Mouse (Mus musculus) lung, postnatal 14 days (tissue): ENCODE measurements around the gene Atpaf2.
A peak's percentile ranks its signal among the peaks of the same experiment; 100 is the strongest.
"Not testable (repeated sequence)": the region's sequence is repeated elsewhere in the genome, so short reads cannot be mapped to it uniquely, and the experiment has no call there.

Experiments used
- DNase-seq: peaks from one replicate; pipeline ENCODE4 v3.0.0; 2021

The Atpaf2 gene

DNA sequence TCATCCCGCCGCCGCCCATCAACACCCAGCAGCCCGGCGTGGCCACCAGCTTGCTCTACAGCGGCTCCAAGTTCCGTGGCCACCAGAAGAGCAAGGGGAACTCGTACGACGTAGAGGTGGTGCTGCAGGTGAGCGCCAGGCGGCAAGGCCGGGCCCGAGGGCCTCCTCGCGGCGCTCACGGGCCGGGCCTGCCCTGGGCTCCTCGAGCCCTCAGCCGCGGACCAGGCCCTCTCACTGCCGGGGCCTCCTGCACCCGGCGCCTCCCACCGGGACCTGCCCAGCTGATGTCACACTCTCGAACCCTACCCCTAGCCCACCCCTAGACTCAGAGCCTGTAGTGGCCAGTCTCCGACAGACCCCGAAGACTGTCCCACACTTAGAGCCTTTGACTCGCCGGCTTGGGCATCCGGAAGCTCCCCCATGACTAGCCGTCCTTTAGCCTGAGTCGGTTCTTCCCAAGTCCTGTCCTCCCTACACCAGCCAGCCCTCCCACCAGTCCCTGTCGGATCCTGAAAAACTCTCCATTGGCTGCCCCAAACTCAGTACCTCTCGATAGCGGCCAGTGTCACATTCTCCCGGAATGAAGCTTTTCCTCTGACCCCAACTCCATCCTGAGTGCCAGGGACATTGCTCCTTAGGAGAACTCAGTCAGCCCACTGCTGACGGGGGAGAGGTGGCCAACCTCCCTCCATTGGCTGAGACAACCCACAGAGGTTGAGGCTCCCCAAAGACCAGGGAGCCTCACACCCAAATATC lies at the start of gene Atpaf2:
TSS of gene Atpaf2 (minus strand) at position 741 of the 756 bp plus-strand sequence.
- no peak for DNase-seq

DNA sequence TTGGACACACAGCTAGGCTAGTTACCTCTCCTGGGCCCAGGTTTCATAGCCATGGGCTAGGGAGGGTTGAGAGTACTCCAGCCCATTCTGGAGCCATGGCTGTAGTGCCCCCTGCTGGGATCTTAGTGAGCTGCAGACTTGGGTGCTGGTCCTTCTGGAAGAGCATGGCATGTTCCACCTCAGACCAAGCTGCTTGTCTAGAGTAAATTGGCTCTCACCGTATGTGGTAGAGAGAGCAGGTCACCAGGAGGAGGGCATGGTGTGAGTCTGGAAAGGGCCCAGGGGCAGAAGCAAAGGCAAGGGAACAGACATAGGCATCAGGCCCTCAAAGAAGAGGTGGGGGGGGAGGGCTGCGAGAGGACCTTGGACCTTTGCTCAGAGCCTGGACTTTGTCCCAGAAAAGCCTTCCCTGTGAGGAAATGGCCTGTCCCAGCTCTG lies 47.7 kb upstream of the Atpaf2 start:
- peak; percentile 33 for DNase-seq

DNA sequence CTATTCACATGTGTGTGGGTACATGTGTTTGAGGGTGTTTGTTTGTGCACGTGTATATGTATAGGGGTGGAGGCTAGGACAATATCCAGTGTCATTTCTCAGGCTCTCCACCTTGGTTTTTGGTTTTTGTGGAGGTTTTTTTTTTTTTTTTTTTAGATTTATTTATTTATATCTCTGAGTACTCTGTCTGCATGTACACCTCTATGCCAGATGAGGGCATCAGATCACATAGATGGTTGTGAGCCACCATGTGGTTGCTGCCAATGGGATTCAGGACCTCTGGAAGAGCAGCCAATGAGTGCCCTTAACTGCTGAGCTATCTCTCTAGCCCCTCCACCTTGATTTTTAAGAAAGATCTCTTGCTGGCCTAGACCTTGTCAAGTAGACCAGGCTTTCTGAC lies 39.7 kb upstream of the Atpaf2 start:
- DNase-seq, result no peak

DNA sequence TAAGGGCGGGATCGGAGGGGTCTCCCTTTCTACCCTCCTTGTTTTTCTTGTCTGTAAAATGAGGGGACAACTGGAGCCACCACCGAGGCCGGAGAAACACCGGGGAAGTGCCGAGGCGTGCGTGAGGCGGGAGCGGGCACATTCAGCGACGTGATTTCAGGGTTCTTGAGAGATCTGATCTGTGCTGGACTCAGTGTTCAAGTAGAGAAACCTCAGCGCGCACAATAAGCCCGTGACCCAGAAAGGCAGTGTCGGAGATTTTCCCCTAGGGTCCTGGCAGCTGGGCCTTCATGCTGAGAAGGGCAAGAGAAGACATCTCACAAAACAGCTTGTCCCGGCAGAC lies 36.5 kb upstream of the Atpaf2 start:
- no peak for DNase-seq

DNA sequence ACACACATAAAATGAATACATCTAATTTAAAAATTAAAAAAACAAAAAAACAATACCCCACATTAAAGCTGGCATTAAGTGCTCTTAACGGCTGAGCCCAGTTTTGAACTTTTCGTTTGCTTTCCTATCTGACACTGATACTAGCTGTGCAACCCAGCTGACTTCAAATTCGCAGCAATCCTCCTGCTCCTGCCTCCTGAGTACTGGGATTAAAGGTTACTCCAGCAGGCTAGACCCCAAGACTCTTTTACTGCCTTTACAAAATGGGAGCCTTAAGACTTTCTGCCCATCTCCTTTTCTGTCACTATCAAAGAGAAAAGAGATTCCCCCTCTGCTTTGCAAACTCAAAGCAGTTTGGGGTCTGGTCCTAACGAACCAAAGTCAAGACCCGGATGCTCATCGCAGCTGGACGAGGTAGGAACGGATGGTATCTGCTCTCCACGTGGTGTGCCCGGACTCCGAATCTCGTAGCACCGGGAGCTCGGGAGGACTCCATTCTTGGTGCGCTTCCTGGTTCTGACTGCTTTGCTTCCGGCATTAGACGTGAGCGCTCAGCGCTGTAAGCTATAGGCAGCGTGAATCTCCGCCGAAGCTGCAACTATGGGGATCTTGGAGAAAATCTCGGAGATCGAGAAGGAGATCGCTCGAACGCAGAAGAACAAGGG lies 36.0 kb upstream of the Atpaf2 start, which contains the start of gene Drg2:
TSS of gene Drg2 (plus strand) at position 512 of the 665 bp plus-strand sequence.
- DNase-seq, result peak; percentile 89

DNA sequence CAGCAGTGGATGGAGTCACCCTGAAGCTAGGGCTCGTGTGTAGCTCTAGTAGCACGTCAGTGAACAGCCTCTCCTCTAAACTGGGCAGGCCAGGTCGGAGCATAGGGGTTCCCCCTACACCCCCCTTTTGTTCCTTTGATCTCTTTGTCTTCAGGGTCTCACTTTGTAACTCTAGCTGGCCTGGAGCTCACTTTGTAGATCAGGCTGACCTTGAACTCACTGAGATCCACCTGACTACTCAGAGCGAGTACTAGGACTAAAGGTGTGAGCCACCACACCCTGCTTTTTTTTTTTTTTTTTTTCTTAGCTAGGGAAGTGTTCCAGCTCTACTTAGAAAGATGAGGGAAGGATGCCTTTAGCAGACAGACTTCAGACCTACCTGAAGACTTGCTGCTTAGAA lies 25.8 kb upstream of the Atpaf2 start:
- DNase-seq, result no peak

DNA sequence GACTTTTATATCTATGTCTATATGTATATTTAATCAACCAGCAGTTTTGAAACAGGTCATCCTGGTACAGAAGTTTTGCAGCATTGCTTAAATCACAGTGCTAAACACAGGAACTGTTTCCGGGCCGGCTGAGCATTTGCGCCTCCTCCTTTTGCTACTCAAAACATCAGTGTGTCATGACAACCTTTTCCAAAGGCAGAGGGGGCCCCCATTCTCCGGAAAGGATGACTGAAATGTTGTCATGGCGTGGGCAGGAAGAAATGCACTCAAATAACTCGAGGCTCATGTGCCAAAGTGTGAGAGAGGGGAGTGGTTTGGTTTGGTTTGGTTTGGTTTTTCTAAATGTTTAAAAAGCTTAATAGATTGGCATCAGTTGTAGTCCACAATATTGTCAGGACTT lies 24.6 kb upstream of the Atpaf2 start:
- DNase-seq, result no peak

DNA sequence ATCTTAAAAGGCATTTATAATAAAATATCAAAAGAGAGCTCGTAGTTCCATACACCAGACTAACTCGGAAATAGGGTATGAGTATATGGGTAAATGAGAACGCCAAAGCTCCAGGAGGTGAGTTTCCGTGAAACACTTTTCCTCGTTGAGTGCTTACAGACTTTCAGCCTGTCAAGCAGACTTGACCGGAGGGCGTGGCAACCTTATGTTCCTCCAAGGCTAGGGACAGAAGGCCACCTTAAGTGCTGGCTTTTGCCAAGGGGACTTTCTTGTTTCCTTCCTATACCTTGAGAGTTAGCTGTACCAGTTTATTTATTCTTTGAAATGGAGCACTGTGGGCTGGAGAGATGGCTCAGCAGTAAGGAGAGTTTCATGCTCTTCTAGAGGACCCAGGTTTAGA lies 21.9 kb upstream of the Atpaf2 start:
- DNase-seq, result peak; percentile 10

DNA sequence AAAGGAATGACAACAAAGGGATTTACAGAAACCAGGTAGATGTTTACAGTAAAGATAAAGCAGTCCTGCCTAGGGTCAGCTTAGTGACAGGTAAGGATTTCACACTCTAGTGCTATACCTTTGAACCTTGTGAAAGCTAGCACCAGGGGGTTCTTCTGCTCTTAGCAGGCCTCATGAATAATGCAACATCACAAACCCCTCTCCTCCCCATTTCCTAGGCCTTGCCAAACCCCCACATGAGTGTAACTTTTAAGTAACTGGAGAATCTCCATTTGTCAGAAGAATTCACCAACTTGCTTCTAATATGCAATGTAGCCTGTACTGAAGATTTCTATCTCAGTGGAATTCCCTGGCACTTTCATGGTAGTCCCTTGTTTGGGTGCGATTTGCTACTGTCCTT lies 21.4 kb upstream of the Atpaf2 start:
- not testable (repeated sequence) for DNase-seq

DNA sequence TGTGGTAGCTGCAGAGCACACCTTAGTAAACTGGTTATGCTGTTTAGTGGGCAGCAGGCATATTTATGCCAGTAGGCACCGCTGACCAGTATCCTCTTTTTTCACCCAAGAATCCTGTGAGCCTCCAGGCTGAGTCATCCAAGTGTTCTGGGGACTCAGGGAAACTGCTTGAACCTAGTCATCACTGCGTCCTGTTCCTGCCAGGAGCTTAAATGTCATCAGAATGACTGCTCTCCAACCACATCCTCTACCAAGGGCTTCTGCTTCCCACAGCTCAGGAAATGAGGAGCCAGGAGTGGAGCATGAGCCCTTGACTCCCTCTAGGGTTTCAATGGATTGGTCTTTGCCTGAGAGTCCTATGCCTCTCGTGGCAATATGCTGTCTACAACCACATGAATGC lies 18.4 kb upstream of the Atpaf2 start:
- no peak for DNase-seq

DNA sequence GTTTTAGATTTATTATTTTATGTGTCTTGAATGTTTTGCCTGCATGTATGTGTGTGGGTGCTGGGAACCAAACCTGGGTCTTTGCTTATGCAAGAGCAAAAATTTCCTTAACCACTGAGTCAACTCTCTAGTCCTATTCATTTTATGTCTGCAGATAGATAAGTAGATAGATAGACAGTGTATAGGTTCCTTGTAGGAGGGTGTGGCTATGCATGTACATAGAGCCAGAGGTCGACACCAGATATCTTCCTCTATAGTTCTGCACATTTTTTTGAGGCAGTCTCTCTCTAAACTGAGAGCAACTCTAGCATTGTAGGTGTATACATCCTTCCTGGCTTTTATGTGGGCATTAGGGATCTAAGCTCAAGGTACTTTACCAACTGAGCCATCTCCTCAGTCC lies 16.9 kb upstream of the Atpaf2 start:
- DNase-seq, result no peak

DNA sequence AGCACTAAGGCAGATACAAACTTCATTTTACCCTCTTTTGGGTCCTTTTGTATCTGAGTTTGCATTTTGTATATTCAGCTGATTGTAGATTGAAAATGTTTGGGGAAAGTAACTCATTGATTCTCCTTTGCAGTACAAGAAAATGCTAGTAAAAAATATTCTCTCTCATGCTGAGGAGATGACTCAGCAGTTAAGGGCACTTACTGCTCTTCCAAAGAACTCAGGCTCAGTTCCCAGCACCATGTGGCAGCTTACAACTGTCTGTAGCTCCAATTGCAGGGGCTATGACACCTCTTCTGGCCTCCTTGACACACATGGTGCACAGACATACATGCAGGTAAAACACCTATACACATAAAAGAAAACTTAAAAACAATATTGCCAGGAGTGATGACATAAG lies 15.2 kb upstream of the Atpaf2 start:
- DNase-seq, result no peak

DNA sequence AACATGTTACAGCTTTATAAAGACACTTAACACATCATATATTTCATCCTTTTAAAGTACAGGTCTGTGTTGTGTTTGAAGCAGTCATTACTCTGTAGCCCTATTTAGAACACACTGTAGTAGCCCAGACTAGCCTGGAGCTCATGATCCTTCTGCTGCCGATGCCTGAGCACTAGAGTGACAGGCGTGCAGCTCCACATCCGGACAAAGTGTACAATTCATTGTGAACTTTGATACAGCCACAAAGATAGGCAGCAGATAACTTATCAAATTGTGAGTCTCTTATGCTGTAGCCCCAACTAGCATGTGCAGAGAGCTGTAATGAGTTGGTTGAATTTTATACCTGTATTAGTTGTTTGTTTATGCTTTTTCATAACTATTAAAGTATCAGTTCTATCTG lies 9.4 kb upstream of the Atpaf2 start:
- DNase-seq, result no peak

DNA sequence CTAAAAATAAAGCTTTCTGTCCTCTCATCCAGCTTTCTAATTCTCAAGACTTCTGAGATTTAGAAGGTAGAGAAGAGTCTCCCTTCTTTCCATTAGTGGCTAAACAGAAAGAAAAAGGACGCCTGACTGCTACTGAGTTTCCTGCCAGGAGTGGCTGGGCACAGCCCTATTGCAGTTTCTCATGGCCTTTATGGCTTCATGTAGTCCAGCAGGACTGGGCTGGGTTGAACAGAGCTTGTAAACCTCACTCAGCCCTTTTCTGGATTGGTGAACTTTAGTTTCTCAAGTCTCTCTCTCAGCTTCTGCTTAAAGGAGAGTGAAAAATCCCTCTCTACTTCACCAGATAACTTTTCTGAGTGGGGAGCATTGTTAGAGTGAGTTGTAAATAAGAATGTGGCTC lies 8.2 kb upstream of the Atpaf2 start:
- DNase-seq, result no peak

DNA sequence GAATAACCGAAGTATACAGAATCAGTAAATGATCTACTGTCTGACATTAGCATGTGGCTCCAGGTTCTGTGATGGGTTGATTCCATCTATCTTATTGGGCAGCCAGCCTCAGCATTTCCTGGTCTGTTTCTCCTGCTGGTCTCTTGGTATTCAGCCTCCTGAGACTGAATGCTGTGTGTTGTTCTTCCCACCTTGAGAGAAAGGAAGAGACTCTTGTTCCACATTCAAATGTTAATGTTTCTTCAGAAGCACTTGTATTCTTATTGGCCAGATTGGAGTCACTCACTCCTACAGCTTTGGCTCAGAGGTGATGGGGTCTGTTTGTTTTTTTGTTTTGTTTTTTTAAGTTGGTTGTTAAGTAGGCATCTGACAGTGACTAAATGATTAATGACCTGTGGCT lies 4.7 kb upstream of the Atpaf2 start:
- no peak for DNase-seq

DNA sequence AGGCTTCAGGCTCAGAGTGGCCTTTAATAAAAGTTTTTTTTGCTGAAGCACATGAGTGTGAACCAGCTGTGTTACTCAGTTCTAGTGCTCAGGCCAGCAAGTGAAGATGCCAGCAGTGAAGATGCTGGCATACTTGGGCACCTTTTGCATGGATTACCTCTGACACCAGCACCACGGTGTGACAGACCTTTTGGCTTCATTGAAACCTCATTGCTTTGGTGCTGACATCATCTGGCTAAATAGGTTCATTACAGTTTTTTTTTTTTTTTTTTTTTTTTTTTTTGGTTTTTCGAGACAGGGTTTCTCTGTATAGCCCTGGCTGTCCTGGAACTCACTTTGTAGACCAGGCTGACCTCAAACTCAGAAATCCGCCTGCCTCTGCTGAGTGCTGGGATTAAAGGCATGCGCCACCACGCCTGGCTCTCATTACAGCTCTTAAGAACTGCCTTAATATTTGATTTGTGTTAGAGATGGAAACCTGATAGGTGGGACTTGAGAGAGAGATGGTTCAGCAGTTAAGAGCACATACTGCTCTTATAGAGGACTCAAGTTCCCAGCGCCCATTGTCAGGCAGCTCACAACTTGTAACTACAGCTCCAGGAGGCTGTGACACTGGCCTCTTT lies 3.9 kb upstream of the Atpaf2 start:
- no peak for DNase-seq

DNA sequence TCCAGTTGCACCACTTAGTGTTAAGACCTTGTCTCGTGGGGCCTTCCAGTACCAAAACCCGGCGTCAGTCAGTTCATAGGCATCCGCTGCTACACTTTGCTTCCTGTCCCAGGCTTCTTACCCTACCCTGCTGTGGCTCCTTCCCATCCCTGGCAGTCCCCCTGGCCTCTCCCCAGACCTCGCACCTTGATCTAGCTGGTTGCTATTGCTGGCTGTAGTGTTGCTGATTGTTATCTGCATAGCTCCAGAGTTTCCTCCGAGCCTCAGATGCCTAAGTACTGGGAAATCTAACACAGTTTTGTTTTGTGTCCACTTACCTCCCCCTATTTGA lies 181 bp upstream of the Atpaf2 start:
- DNase-seq, result no peak

DNA sequence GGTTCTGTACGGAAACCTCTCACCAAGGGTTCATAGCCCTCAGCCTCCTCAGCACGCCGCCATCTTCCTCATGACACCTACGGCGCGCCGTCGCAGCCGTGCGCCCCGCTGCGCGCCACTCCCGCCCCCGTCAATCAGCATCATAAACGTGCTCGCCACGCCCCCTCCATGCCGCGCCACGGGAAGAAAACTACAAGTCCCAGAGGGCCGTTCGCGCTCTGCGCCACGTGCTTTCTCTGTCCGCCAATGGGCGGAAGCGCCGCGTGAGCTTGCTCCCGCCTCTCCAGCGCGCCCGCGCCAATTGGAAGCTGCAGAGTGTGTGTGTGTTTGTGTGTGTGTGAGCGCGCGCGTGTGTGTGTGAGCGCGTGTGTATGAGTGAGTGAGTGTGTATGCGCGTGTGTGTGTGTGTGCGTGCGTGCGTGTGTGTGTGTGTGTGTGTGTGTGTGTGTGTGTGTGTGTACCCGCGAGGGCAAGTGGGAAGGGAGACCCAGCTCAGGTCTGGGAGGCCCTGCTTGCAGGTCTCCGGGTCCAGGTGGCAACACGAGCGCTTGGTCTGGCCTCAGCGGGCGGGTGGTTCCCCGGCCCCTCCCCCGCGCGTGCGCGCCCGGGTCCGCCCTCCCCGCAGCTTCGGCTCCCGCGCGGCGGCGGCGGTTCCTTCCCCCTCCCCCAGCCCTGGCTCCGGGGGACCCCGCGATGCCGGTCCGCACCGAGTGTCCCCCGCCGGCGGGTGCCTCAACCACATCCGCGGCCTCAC lies 1.1 kb downstream of the Atpaf2 start, which contains the start of gene Gid4:
TSS of gene Gid4 (plus strand) at position 183 of the 754 bp plus-strand sequence.
- DNase-seq, result peak; percentile 99

DNA sequence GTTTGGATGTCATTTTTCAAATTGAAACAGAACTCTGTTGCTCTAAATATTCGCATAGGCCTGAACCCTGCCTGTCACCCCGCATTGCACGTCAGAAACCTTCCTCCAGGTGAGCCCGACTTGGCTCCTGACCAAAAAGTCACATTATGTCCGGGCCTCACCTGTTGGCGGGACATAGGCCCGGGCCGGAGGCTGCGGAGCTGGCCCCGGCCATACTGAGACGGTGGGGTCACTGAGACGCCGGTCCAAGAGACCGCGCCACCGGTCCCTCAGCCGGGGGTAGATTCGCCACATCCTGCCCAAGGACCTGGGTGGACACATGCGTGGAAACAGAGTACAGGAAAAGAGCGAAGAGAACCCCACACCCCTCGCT lies 1.7 kb downstream of the Atpaf2 start:
- no peak for DNase-seq

DNA sequence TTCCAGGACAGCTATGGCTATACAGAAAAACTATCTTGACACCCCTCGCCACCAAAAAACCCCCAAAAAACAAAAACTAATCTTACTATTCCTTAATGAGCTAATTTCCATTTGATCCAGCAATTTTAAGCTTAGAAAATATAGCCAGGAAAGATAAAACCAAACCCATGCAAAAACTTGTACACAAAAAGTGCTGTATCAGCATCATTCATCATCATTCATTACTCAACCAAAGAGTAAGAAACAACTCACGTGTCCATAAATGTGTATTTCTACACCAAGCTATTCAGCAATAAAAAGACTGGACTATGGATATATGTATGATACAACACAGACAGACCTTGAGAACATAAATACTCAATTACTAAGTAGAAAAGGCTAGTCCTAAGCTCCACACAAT lies 5.3 kb downstream of the Atpaf2 start:
- no peak for DNase-seq

DNA sequence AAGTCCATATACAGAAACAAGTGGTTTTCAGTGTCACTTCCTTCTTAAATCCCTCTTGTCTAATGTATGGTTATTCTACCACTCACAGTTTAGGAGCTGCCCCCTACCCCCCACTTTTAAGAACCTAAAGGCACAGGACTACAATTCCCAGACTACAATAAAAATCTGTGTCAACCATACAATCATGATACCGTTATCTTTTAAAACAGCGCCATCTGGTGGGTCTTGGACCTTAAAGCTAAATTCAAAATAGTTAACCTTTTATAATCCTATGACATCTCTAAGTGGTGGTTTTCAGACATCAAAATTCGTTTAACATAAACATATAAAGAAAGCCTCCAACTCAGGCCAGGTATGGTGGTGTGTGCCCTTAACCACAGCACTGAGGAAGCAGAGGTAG lies 6.1 kb downstream of the Atpaf2 start:
- peak; percentile 83 for DNase-seq

DNA sequence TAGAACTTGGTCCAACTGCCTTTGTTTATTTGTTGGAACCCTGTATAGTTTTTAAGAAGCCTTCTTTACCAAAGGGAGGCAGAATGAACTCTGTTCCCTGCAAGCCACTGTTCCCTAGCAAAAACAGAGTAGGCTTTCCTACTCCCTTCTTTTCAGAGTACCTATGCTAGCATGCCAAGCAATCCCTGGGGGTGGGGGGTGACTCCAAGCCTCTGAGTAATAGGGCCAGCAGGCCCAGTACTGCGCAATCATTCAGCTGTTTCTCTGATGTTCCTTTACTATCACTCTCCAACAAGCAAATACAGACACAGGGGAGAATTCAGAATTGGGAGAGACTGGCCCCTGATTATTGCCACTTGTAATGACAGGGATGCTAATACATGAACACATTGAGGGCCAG lies 11.7 kb downstream of the Atpaf2 start:
- no peak for DNase-seq

DNA sequence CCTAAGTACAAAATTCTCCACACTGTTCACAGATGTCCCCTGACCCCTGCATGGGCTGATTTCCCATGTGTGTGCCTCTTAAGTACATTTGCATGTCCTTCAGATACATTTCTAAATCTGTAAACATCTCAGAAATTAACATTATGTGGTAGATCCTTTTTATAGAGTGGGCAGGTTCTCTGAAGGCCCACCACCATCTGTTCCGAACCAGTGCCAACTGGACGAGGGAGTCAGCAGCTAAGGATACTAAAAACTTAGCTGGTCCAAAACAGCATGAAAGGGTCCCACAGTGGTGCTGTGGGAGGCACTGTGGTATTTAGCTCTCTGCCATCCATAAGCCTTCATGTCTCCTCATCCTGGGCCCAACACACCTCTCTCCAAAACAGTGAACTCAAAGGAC lies 21.1 kb downstream of the Atpaf2 start:
- no peak for DNase-seq

DNA sequence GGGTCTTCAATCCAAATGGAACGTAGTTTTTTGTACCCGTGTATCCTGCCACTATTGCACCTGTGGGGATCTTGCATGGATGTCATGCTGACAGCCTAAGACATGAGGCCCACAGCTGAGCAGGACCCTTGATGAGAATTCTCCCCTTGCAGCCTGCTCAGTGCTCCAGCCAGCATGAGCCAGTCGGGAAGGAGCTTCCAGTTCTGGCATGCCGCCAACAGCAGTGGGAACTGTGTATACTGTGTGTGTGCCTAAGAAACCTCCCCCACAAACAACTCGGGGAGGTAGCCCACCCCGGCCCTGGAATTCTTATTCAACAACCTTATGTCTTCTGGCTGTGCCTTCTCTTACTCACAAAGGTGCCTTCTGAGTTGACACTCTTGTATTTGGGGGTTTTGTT lies 21.7 kb downstream of the Atpaf2 start:
- peak; percentile 52 for DNase-seq
